Mouse (Mus musculus): ENCODE results near the gene P2rx7. TPM values are rescaled to one million over a fixed set of nuclear protein-coding genes. Genes with fewer than 3 reads are reported as not detected.
A peak's percentile ranks its signal among the peaks of the same experiment; 100 is the strongest.

The P2rx7 gene
- 2.2 TPM for polyA plus RNA-seq (2012; fragmentation: generic; extraction: Trizol)

DNA sequence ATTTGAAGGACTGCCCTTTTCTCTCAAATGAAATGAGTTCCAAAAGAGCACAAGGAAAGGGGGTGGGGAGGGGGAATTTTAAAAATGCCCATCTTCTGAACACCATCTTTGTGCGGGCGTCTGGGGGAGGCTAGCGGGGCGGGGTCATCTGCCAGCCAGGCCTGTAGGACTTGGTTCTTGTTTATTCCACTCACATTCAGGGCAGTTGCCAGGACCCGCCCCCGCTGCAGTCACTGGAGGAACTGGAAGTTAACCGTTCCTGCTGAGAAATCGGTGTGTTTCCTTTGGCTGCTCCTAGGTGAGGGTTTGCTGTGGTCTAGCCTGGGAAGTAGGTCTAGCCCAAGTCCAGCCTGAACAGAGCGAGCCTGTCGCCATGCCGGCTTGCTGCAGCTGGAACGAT, at the start of gene P2rx7:
Gene P2rx7 (plus strand): TSS at position 211 of the 400 bp plus-strand sequence.
- peak within 1 kb of the TSS; percentile 61 for H3K4me2 ChIP-seq (ENCODE audit: low read depth)
- TF ChIP-seq TCF3 (IDR thresholded peaks at IDR 0.05; ENCODE audit: insufficient read length, low read depth) = no peak
- no peak for TF ChIP-seq USF1 (IDR thresholded peaks at IDR 0.05; ENCODE audit: low read depth)
- no peak for TF ChIP-seq SRF (IDR thresholded peaks at IDR 0.05; ENCODE audit: control insufficient read depth, insufficient read length, low read depth)
- no peak for TF ChIP-seq MAX (IDR thresholded peaks at IDR 0.05; ENCODE audit: low read depth)
- TF ChIP-seq MYOD1 (IDR thresholded peaks at IDR 0.05; ENCODE audit: control insufficient read depth in 1 of 3, insufficient read length in 2 of 3, low read depth in 2 of 3) = no peak
- TF ChIP-seq MYOG (IDR thresholded peaks at IDR 0.05; ENCODE audit: control insufficient read depth in 1 of 3, insufficient read depth in 1 of 3, insufficient read length in 2 of 3, low read depth in 2 of 3) = no peak
- no peak for TF ChIP-seq E2F4 (IDR thresholded peaks at IDR 0.05; ENCODE audit: insufficient read depth)
- no peak for TF ChIP-seq REST (IDR thresholded peaks at IDR 0.05; ENCODE audit: insufficient read depth, insufficient read length)
- TF ChIP-seq TCF12 (IDR thresholded peaks at IDR 0.05; ENCODE audit: insufficient read depth, poor library complexity, severe bottlenecking) = no peak
- no peak for TF ChIP-seq POLR2A (IDR thresholded peaks at IDR 0.05; ENCODE audit: insufficient read length, low read depth)
- no peak for TF ChIP-seq CEBPB (IDR thresholded peaks at IDR 0.05; ENCODE audit: insufficient read depth, poor library complexity, severe bottlenecking)
- no peak for TF ChIP-seq POLR2AphosphoS2 (IDR thresholded peaks at IDR 0.05; ENCODE audit: insufficient read length, low read depth)
- H3K4me3 ChIP-seq = peak within 1 kb of the TSS; percentile 14
- no peak within 1 kb of the TSS for H3ac ChIP-seq (ENCODE audit: control insufficient read depth, insufficient read length)
- H3K36me3 ChIP-seq (ENCODE audit: control insufficient read depth, insufficient read depth) = no peaks in the 10 kb centered on the region
- no peaks in the 10 kb centered on the region for H3K27me3 ChIP-seq (ENCODE audit: control insufficient read depth, insufficient read depth, insufficient read length)
- H3K79me2 ChIP-seq (ENCODE audit: control insufficient read depth, insufficient read depth) = no peaks in the 10 kb centered on the region

DNA sequence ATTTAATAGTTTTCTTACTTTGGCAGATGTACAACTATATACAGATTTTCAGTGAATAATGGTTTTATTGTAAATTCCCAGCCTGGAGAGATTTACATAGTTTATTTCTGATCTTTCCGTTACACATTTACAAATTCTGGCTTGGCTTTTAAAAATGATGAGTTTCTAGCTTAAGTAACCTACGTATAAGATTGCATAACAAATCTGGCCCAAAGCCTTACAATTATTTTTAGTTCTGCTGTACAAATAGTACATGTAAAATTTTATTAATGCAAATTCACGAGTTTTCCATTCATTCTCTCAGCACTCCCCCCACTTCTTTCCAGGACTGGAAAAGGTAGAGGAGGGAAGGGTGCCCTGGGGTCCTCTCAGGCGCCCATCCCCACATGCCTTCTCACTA, 48.2 kb upstream of the P2rx7 start:
- Histone ChIP-seq H3K36me3 (ENCODE audit: control insufficient read depth, insufficient read depth) (peaks cover 21% of the 10 kb centered on the region), H3K79me2 (ENCODE audit: control insufficient read depth, insufficient read depth) (no peaks in the 10 kb centered on the region), H3ac (ENCODE audit: control insufficient read depth, insufficient read length) (no peak overlapping the region), H3K27me3 (ENCODE audit: control insufficient read depth, insufficient read depth, insufficient read length) (no peaks in the 10 kb centered on the region), H3K4me2 (ENCODE audit: low read depth) (no peak overlapping the region), H3K4me3 (no peak overlapping the region)
- no peak for TF ChIP-seq SRF (IDR thresholded peaks at IDR 0.05; ENCODE audit: control insufficient read depth, insufficient read length, low read depth)
- TF ChIP-seq E2F4 (IDR thresholded peaks at IDR 0.05; ENCODE audit: insufficient read depth) = no peak
- TF ChIP-seq CEBPB (IDR thresholded peaks at IDR 0.05; ENCODE audit: insufficient read depth, poor library complexity, severe bottlenecking) = no peak
- no peak for TF ChIP-seq POLR2AphosphoS2 (IDR thresholded peaks at IDR 0.05; ENCODE audit: insufficient read length, low read depth)
- TF ChIP-seq POLR2A (IDR thresholded peaks at IDR 0.05; ENCODE audit: insufficient read length, low read depth) = no peak
- no peak for TF ChIP-seq TCF12 (IDR thresholded peaks at IDR 0.05; ENCODE audit: insufficient read depth, poor library complexity, severe bottlenecking)
- TF ChIP-seq MAX (IDR thresholded peaks at IDR 0.05; ENCODE audit: low read depth) = no peak
- TF ChIP-seq USF1 (IDR thresholded peaks at IDR 0.05; ENCODE audit: low read depth) = no peak
- TF ChIP-seq TCF3 (IDR thresholded peaks at IDR 0.05; ENCODE audit: insufficient read length, low read depth) = no peak
- no peak for TF ChIP-seq MYOG (IDR thresholded peaks at IDR 0.05; ENCODE audit: control insufficient read depth in 1 of 3, insufficient read depth in 1 of 3, insufficient read length in 2 of 3, low read depth in 2 of 3)
- no peak for TF ChIP-seq REST (IDR thresholded peaks at IDR 0.05; ENCODE audit: insufficient read depth, insufficient read length)
- no peak for TF ChIP-seq MYOD1 (IDR thresholded peaks at IDR 0.05; ENCODE audit: control insufficient read depth in 1 of 3, insufficient read length in 2 of 3, low read depth in 2 of 3)

DNA sequence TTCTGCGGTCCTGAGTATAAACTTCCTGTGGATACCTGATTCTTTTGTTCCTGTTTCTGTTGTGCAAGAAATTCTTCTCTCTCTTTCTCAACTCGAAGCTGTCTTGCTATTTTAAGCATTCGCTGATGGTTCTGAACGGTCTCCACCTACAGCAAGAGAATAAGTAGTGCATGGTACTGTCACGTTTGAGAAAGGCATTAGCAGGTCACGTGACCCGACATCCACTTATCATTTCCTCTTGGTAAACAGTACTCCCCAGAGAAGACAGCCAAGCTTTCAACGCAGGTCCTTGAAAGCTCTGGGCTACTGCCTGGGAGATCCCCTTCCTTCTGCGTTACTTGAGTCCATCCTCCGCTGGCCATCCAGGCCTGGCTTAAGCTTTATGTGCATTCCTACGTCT, 41.5 kb upstream of the P2rx7 start:
- no peak overlapping the region for H3K4me3 ChIP-seq
- H3K27me3 ChIP-seq (ENCODE audit: control insufficient read depth, insufficient read depth, insufficient read length) = no peaks in the 10 kb centered on the region
- no peak overlapping the region for H3ac ChIP-seq (ENCODE audit: control insufficient read depth, insufficient read length)
- peaks cover 32% of the 10 kb centered on the region for H3K36me3 ChIP-seq (ENCODE audit: control insufficient read depth, insufficient read depth)
- TF ChIP-seq USF1 (IDR thresholded peaks at IDR 0.05; ENCODE audit: low read depth) (no peak), E2F4 (IDR thresholded peaks at IDR 0.05; ENCODE audit: insufficient read depth) (no peak), TCF3 (IDR thresholded peaks at IDR 0.05; ENCODE audit: insufficient read length, low read depth) (no peak), MYOD1 (IDR thresholded peaks at IDR 0.05; ENCODE audit: control insufficient read depth in 1 of 3, insufficient read length in 2 of 3, low read depth in 2 of 3) (no peak), POLR2AphosphoS2 (IDR thresholded peaks at IDR 0.05; ENCODE audit: insufficient read length, low read depth) (no peak), CEBPB (IDR thresholded peaks at IDR 0.05; ENCODE audit: insufficient read depth, poor library complexity, severe bottlenecking) (no peak), TCF12 (IDR thresholded peaks at IDR 0.05; ENCODE audit: insufficient read depth, poor library complexity, severe bottlenecking) (no peak), MYOG (IDR thresholded peaks at IDR 0.05; ENCODE audit: control insufficient read depth in 1 of 3, insufficient read depth in 1 of 3, insufficient read length in 2 of 3, low read depth in 2 of 3) (no peak), REST (IDR thresholded peaks at IDR 0.05; ENCODE audit: insufficient read depth, insufficient read length) (no peak), SRF (IDR thresholded peaks at IDR 0.05; ENCODE audit: control insufficient read depth, insufficient read length, low read depth) (no peak), POLR2A (IDR thresholded peaks at IDR 0.05; ENCODE audit: insufficient read length, low read depth) (no peak), MAX (IDR thresholded peaks at IDR 0.05; ENCODE audit: low read depth) (no peak)
- no peaks in the 10 kb centered on the region for H3K79me2 ChIP-seq (ENCODE audit: control insufficient read depth, insufficient read depth)
- no peak overlapping the region for H3K4me2 ChIP-seq (ENCODE audit: low read depth)

DNA sequence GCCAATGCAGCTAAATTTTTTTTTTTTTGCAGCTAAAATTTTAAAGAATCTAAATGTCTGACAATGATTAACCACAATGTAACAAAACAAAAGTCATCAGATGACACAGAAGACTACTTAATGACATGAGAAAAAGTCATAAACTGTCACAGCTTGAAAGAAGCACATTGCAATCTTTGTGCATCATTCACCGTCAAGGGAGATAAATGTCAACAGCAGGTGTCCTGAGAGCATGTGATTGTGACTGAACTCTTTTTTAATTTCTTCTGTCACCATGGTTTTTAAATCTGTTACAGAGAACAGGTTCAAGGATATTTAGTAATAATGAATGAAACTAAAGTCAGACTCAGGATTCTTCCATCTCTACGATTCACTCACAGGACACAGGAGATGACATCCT, 38.8 kb upstream of the P2rx7 start:
- Histone ChIP-seq H3ac (ENCODE audit: control insufficient read depth, insufficient read length) (no peak overlapping the region), H3K4me3 (no peak overlapping the region), H3K79me2 (ENCODE audit: control insufficient read depth, insufficient read depth) (no peaks in the 10 kb centered on the region), H3K27me3 (ENCODE audit: control insufficient read depth, insufficient read depth, insufficient read length) (no peaks in the 10 kb centered on the region), H3K36me3 (ENCODE audit: control insufficient read depth, insufficient read depth) (peaks cover 39% of the 10 kb centered on the region), H3K4me2 (ENCODE audit: low read depth) (no peak overlapping the region)
- no peak for TF ChIP-seq MYOG (IDR thresholded peaks at IDR 0.05; ENCODE audit: control insufficient read depth in 1 of 3, insufficient read depth in 1 of 3, insufficient read length in 2 of 3, low read depth in 2 of 3)
- TF ChIP-seq USF1 (IDR thresholded peaks at IDR 0.05; ENCODE audit: low read depth) = no peak
- TF ChIP-seq MYOD1 (IDR thresholded peaks at IDR 0.05; ENCODE audit: control insufficient read depth in 1 of 3, insufficient read length in 2 of 3, low read depth in 2 of 3) = peak in 2 of 3 experiments; percentile 53 to 63
- TF ChIP-seq CEBPB (IDR thresholded peaks at IDR 0.05; ENCODE audit: insufficient read depth, poor library complexity, severe bottlenecking) = no peak

DNA sequence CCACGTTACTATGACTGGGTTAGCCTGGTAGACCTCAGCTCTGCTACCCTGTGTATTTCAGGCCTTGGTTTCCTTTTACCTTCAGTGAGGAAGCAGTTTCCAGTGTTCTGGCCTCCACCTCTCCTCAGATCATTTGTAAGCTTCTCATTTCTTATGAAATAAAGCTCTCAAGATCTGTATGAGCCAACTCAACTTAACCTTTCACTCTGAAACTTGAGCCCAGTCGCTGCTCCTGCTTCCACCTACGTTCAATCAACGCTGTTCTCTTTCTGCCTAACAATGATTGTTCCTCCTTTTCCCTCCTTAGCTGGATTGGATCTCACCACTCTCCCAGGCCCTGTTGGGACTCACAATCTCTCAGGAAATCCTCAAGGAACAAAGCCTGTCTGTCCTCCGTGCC, 32.1 kb upstream of the P2rx7 start:
- H3K36me3 ChIP-seq (ENCODE audit: control insufficient read depth, insufficient read depth) = peaks cover 13% of the 10 kb centered on the region
- H3K4me2 ChIP-seq (ENCODE audit: low read depth) = no peak overlapping the region
- TF ChIP-seq CEBPB (IDR thresholded peaks at IDR 0.05; ENCODE audit: insufficient read depth, poor library complexity, severe bottlenecking) (no peak), MYOG (IDR thresholded peaks at IDR 0.05; ENCODE audit: control insufficient read depth in 1 of 3, insufficient read depth in 1 of 3, insufficient read length in 2 of 3, low read depth in 2 of 3) (no peak), TCF3 (IDR thresholded peaks at IDR 0.05; ENCODE audit: insufficient read length, low read depth) (no peak), SRF (IDR thresholded peaks at IDR 0.05; ENCODE audit: control insufficient read depth, insufficient read length, low read depth) (no peak), POLR2AphosphoS2 (IDR thresholded peaks at IDR 0.05; ENCODE audit: insufficient read length, low read depth) (no peak), MYOD1 (IDR thresholded peaks at IDR 0.05; ENCODE audit: control insufficient read depth in 1 of 3, insufficient read length in 2 of 3, low read depth in 2 of 3) (no peak), REST (IDR thresholded peaks at IDR 0.05; ENCODE audit: insufficient read depth, insufficient read length) (no peak), USF1 (IDR thresholded peaks at IDR 0.05; ENCODE audit: low read depth) (no peak), POLR2A (IDR thresholded peaks at IDR 0.05; ENCODE audit: insufficient read length, low read depth) (no peak), E2F4 (IDR thresholded peaks at IDR 0.05; ENCODE audit: insufficient read depth) (no peak), MAX (IDR thresholded peaks at IDR 0.05; ENCODE audit: low read depth) (no peak), TCF12 (IDR thresholded peaks at IDR 0.05; ENCODE audit: insufficient read depth, poor library complexity, severe bottlenecking) (no peak)
- no peak overlapping the region for H3K4me3 ChIP-seq
- no peaks in the 10 kb centered on the region for H3K79me2 ChIP-seq (ENCODE audit: control insufficient read depth, insufficient read depth)
- H3ac ChIP-seq (ENCODE audit: control insufficient read depth, insufficient read length) = no peak overlapping the region
- no peaks in the 10 kb centered on the region for H3K27me3 ChIP-seq (ENCODE audit: control insufficient read depth, insufficient read depth, insufficient read length)

All from myocyte (in vitro differentiated cells).